Mouse (Mus musculus) embryonic facial prominence, embryonic 13.5 days (tissue): ENCODE measurements at regions not wholly inside any gene's neighbourhood (a gene's known extent, or its start where the extent isn't known, plus 50 kb on each side); places are given as distances from the start of the nearest gene placed in this dataset.

Experiments used
- ATAC-seq: fragments of 200-750 bp; cut with Nextera tagmentation; 2 replicates; pipeline ENCODE4 v1.8.0; 2017; ENCODE audit warnings: low read depth; ENCODE audit not compliant: insufficient number of reproducible peaks, insufficient read depth, low FRiP score, low TSS enrichment
- H3K27ac ChIP-seq: fragments of 300-500 bp; sonication (generic); 2 replicates; pipeline ENCODE4 v1.5.1; 2015; ENCODE audit warnings: moderate library complexity, mild to moderate bottlenecking, inconsistent platforms
- H3K27me3 ChIP-seq: fragments of 300-500 bp; sonication (generic); 2 replicates; pipeline ENCODE4 v1.6.1; 2015; ENCODE audit warnings: mild to moderate bottlenecking, inconsistent platforms
- H3K36me3 ChIP-seq: fragments of 300-500 bp; sonication (generic); 2 replicates; pipeline ENCODE4 v1.6.1; 2015; ENCODE audit warnings: mild to moderate bottlenecking, inconsistent platforms
- H3K4me1 ChIP-seq: fragments of 300-500 bp; sonication (generic); 2 replicates; pipeline ENCODE4 v1.6.1; 2015; ENCODE audit warnings: inconsistent platforms
- H3K4me2 ChIP-seq: fragments of 300-500 bp; sonication (generic); 2 replicates; pipeline ENCODE4 v1.6.1; 2015; ENCODE audit warnings: moderate library complexity, mild to moderate bottlenecking, inconsistent platforms
- H3K4me3 ChIP-seq: fragments of 300-500 bp; sonication (generic); 2 replicates; pipeline ENCODE4 v1.5.1; 2015; ENCODE audit warnings: mild to moderate bottlenecking, inconsistent platforms
- H3K9ac ChIP-seq: fragments of 300-500 bp; sonication (generic); 2 replicates; pipeline ENCODE4 v1.6.1; 2015; ENCODE audit warnings: mild to moderate bottlenecking, inconsistent platforms
- H3K9me3 ChIP-seq: fragments of 300-500 bp; sonication (generic); 2 replicates; pipeline ENCODE4 v1.6.1; 2016; ENCODE audit warnings: inconsistent platforms
- WGBS: fragments of 180-500 bp; shearing (Covaris S2); methylation state at CpG from one replicate; pipeline ENCODE4 v1.1.7; 2015; ENCODE audit warnings: mixed read lengths; 5-methylcytosine and 5-hydroxymethylcytosine counted together

- H3K9ac ChIP-seq = no peak overlapping the region
- WGBS = 87% methylated on average over 7 of the region's 7 CpGs
- 0 out of 2 replicates have a peak, but pooled peaks have one; percentile 57 for ATAC-seq
- no peak overlapping the region for H3K4me3 ChIP-seq
- peaks cover 31% of the 10 kb centered on the region for H3K4me1 ChIP-seq
- no peaks in the 10 kb centered on the region for H3K9me3 ChIP-seq
- H3K27me3 ChIP-seq = no peaks in the 10 kb centered on the region
- H3K4me2 ChIP-seq = no peak overlapping the region
- H3K27ac ChIP-seq = peak overlapping the region; percentile 5; the same call in 1 of the 2 replicates
- no peaks in the 10 kb centered on the region for H3K36me3 ChIP-seq
Measured at GRCm38 (mm10) chr13:6191186-6191914, 330.1 kb downstream of the Klf6 start.

GRCm38 (mm10) chr13:6191915-6192295, 330.6 kb downstream of the Klf6 start:
- no peak overlapping the region for H3K4me2 ChIP-seq
- peaks cover 31% of the 10 kb centered on the region for H3K4me1 ChIP-seq
- H3K27ac ChIP-seq = peak overlapping the region; percentile 7
- no peaks in the 10 kb centered on the region for H3K9me3 ChIP-seq
- H3K9ac ChIP-seq = no peak overlapping the region
- H3K4me3 ChIP-seq = no peak overlapping the region
- no peaks in the 10 kb centered on the region for H3K27me3 ChIP-seq
- ATAC-seq = 0 out of 2 replicates have a peak, but pooled peaks have one; percentile 56
- 32% methylated on average over 5 of the region's 5 CpGs for WGBS
- H3K36me3 ChIP-seq = no peaks in the 10 kb centered on the region

- no peaks in the 10 kb centered on the region for H3K27me3 ChIP-seq
- no peak overlapping the region for H3K27ac ChIP-seq
- H3K4me3 ChIP-seq = no peak overlapping the region
- no peak overlapping the region for H3K4me2 ChIP-seq
- H3K9ac ChIP-seq = no peak overlapping the region
- H3K36me3 ChIP-seq = no peaks in the 10 kb centered on the region
- no peak for ATAC-seq
- no peaks in the 10 kb centered on the region for H3K9me3 ChIP-seq
- 56% methylated on average over 5 of the region's 5 CpGs for WGBS
- H3K4me1 ChIP-seq = peaks cover 32% of the 10 kb centered on the region
Measured at GRCm38 (mm10) chr13:6196690-6197089, 335.4 kb downstream of the Klf6 start.

GRCm38 (mm10) chr13:6199107-6199506, 337.8 kb downstream of the Klf6 start:
- Histone ChIP-seq H3K27ac (no peak overlapping the region), H3K36me3 (no peaks in the 10 kb centered on the region), H3K27me3 (no peaks in the 10 kb centered on the region), H3K9me3 (no peaks in the 10 kb centered on the region), H3K4me1 (peaks cover 9% of the 10 kb centered on the region), H3K4me3 (no peak overlapping the region), H3K9ac (no peak overlapping the region), H3K4me2 (no peak overlapping the region)
- ATAC-seq = no peak
- WGBS = 75% methylated on average over 6 of the region's 6 CpGs

- no peaks in the 10 kb centered on the region for H3K27me3 ChIP-seq
- H3K36me3 ChIP-seq = no peaks in the 10 kb centered on the region
Measured at GRCm38 (mm10) chr13:6201516-6201915, 340.2 kb downstream of the Klf6 start.

GRCm38 (mm10) chr13:6204801-6205200, 343.1 kb upstream of the Pitrm1 start:
- Histone ChIP-seq H3K27me3 (no peaks in the 10 kb centered on the region), H3K4me3 (no peak overlapping the region), H3K4me2 (no peak overlapping the region), H3K4me1 (no peaks in the 10 kb centered on the region), H3K36me3 (no peaks in the 10 kb centered on the region), H3K9me3 (no peaks in the 10 kb centered on the region), H3K9ac (no peak overlapping the region), H3K27ac (no peak overlapping the region)
- ATAC-seq = no peak
- WGBS = 64% methylated on average over 4 of the region's 4 CpGs

More at GRCm38 (mm10) chr13:6201516-6201915, 340.2 kb downstream of the Klf6 start:
- Histone ChIP-seq H3K9ac (no peak overlapping the region), H3K9me3 (no peaks in the 10 kb centered on the region), H3K4me1 (peaks cover 5% of the 10 kb centered on the region; the same call in 1 of the 2 replicates), H3K27ac (no peak overlapping the region), H3K4me2 (no peak overlapping the region), H3K4me3 (no peak overlapping the region)
- WGBS = 69% methylated on average over 1 of the region's 1 CpGs
- no peak for ATAC-seq

- WGBS = 76% methylated on average over 2 of the region's 2 CpGs
- no peak for ATAC-seq
- no peaks in the 10 kb centered on the region for H3K4me1 ChIP-seq
- H3K27me3 ChIP-seq = no peaks in the 10 kb centered on the region
- no peaks in the 10 kb centered on the region for H3K9me3 ChIP-seq
- H3K36me3 ChIP-seq = no peaks in the 10 kb centered on the region
- no peak overlapping the region for H3K27ac ChIP-seq
- no peak overlapping the region for H3K9ac ChIP-seq
- no peak overlapping the region for H3K4me3 ChIP-seq
- H3K4me2 ChIP-seq = no peak overlapping the region
Measured at GRCm38 (mm10) chr13:6212550-6212949, 335.4 kb upstream of the Pitrm1 start.

- no peaks in the 10 kb centered on the region for H3K27me3 ChIP-seq
- 87% methylated on average over 2 of the region's 2 CpGs for WGBS
- no peaks in the 10 kb centered on the region for H3K4me1 ChIP-seq
- no peak overlapping the region for H3K9ac ChIP-seq
- no peak overlapping the region for H3K27ac ChIP-seq
- no peaks in the 10 kb centered on the region for H3K36me3 ChIP-seq
- no peaks in the 10 kb centered on the region for H3K9me3 ChIP-seq
- no peak overlapping the region for H3K4me3 ChIP-seq
- no peak overlapping the region for H3K4me2 ChIP-seq
- no peak for ATAC-seq
Measured at GRCm38 (mm10) chr13:6214189-6214588, 333.8 kb upstream of the Pitrm1 start.

- Histone ChIP-seq H3K27me3 (no peaks in the 10 kb centered on the region), H3K9me3 (no peaks in the 10 kb centered on the region), H3K36me3 (no peaks in the 10 kb centered on the region), H3K27ac (no peak overlapping the region), H3K4me3 (no peak overlapping the region), H3K4me2 (no peak overlapping the region), H3K4me1 (no peaks in the 10 kb centered on the region), H3K9ac (no peak overlapping the region)
- ATAC-seq = no peak
- WGBS = 86% methylated on average over 7 of the region's 7 CpGs
Measured at GRCm38 (mm10) chr13:6226087-6226643, 321.8 kb upstream of the Pitrm1 start.

- Histone ChIP-seq H3K9ac (no peak overlapping the region), H3K4me2 (no peak overlapping the region), H3K9me3 (no peaks in the 10 kb centered on the region), H3K27me3 (no peaks in the 10 kb centered on the region), H3K27ac (no peak overlapping the region), H3K4me1 (no peaks in the 10 kb centered on the region), H3K4me3 (no peak overlapping the region), H3K36me3 (no peaks in the 10 kb centered on the region)
- 93% methylated on average over 1 of the region's 1 CpGs for WGBS
- ATAC-seq = no peak
Measured at GRCm38 (mm10) chr13:6228278-6228677, 319.7 kb upstream of the Pitrm1 start.

GRCm38 (mm10) chr13:6235394-6235793, 312.6 kb upstream of the Pitrm1 start:
- ATAC-seq = no peak
- H3K27ac ChIP-seq = no peak overlapping the region
- no peaks in the 10 kb centered on the region for H3K36me3 ChIP-seq
- H3K9me3 ChIP-seq = no peaks in the 10 kb centered on the region
- H3K4me3 ChIP-seq = no peak overlapping the region
- H3K4me1 ChIP-seq = no peaks in the 10 kb centered on the region
- H3K27me3 ChIP-seq = no peaks in the 10 kb centered on the region
- H3K9ac ChIP-seq = no peak overlapping the region
- 82% methylated on average over 1 of the region's 1 CpGs for WGBS
- H3K4me2 ChIP-seq = no peak overlapping the region

- 81% methylated on average over 8 of the region's 8 CpGs for WGBS
- Histone ChIP-seq H3K9ac (no peak overlapping the region), H3K9me3 (no peaks in the 10 kb centered on the region), H3K4me1 (no peaks in the 10 kb centered on the region), H3K27ac (no peak overlapping the region), H3K4me3 (no peak overlapping the region), H3K27me3 (no peaks in the 10 kb centered on the region), H3K4me2 (no peak overlapping the region), H3K36me3 (no peaks in the 10 kb centered on the region)
- ATAC-seq = no peak
Measured at GRCm38 (mm10) chr13:6236503-6236902, 311.4 kb upstream of the Pitrm1 start.
